Mouse (Mus musculus): ENCODE measurements around the gene Cdkn2d. TPM values are rescaled to one million over a fixed set of nuclear protein-coding genes. Genes with fewer than 3 reads are reported as not detected.

The Cdkn2d gene
- 15.0 and 27.2 TPM in 2 replicates for polyA plus RNA-seq (2012; ENCODE audit: low replicate concordance)

DNA sequence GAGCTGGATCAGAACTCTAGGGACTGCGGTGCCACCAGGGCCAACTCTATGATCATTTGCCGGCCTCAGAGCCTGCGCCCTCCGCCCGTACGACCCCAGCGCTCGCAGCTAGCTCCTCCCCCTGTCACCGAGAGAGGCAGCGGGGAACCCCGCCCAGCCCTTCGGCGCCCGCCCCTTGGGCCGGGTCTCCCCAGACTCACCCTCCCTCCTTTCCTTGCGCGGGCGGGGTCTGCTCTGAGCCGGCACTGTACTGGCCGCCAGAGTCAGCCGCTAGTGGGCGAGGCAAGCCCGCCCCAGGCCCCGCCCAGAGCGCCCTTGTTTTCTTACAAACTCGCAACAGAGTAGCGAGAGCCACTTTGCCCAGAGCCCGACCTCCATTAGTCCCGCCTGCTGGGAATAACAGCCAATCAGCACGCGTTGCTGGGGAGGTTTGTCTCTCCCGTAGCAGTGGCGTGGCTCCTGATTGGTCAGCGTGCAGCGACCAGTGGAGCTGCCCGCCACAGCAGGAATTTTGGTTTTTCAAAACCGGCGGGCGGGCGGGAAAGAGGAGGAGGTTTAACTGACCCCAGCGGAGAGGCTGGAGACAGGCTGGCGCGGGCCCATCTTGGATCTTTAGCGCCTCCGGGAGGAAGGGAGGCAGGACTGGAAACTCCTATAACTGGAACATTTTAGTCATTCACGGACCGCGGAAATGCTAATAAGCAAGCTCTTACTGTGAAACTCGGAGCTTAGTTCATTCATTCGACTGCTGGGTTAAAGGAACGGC lies at the start of gene Cdkn2d:
TSS of gene Cdkn2d (minus strand) at position 386 of the 766 bp plus-strand sequence.

GRCm38 (mm10) chr9:21320619-21321512 lies 29.7 kb upstream of the Cdkn2d start, which contains the start of gene Slc44a2:
Gene Slc44a2, plus strand, starts transcription at chr9:21320698.

DNA sequence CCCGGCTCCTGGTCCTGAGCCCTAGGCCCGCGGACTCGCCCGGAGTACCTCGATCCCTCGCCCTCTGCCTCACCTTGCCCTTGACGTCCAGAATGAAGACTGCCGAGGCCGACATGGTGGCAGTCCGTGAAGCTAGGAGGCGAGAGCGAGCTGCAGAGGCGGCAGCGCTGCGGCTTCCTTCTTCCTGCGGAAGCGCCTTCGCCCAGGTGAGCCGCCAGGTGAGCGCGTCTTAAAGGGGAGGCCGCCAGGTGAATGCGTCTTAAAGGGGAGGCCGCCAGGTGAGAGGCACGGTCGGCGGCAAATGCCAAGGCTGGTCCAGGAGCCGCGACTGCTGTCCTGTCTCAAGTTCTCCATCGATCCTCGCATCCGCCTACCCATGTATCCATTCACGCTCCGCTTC lies 20.9 kb upstream of the Cdkn2d start, which contains the start of gene Ap1m2:
TSS of gene Ap1m2 (minus strand) at position 204 of the 400 bp plus-strand sequence.

DNA sequence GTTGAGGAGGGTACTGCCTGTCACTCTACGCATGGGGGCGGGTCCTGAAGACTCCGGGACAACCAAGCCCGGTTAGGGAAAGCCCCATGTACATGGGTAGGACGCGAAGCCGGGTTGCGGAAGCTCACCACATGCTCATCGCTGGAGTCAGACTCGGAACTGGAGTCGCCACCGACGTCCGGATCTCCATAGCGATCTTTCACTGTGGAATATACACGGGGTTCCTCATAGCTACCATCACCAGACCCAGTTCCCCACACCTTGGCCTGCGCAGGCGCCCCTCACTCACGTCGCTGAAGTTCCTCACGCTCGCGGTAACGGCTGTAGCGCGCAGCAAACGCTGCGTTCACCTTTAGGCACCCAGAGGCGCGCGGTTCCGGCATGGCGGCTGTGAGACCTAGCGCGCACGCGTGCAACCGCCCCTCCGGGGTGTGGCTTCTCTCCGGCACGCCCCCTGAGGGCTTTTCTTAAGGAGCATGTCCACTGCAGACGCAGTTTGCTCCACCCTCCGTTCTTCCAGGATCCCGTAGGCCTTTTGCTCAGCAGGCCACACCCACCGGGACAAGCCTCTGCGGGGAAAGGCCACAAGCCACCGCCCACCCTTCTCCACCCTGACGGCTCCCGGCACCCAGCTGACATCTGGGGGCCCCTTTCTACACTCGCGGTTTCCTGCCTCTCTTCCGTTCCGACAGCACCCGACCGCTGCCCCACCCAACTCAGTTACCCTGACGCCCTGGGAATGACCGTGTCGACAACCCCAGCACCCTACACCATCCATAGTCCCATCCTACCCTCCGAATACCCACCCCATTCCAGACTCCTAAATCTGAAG lies 3.4 kb downstream of the Cdkn2d start, which contains the start of gene Kri1:
TSS of gene Kri1 (minus strand) at position 399 of the 832 bp plus-strand sequence.

GRCm38 (mm10) chr9:21265000-21265561 lies 26.1 kb downstream of the Cdkn2d start, which contains the start of gene Atg4d:
Gene Atg4d, plus strand, starts transcription at chr9:21265293.

DNA sequence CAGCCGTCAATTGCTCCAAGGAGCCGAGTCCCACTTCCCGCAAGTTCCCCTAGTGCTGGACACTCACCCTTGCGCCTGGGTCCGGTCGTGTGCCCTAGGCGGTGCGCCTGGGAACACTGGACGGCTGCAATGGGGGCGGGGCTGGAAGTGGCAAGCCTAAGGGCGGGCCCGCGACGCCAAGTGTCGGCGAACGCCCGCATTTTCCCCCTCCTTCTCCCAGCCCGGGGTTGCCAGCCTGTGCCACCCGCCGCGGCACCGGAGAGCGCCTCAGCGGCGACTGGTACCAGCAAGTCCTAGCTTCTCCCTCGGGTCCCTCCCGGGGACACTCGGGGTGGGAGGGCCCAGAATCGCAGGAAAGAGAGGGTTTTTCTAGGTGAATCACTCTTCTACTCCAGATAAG lies 42.9 kb downstream of the Cdkn2d start, which contains the start of gene S1pr5:
TSS of gene S1pr5 (minus strand) at position 118 of the 400 bp plus-strand sequence.

DNA sequence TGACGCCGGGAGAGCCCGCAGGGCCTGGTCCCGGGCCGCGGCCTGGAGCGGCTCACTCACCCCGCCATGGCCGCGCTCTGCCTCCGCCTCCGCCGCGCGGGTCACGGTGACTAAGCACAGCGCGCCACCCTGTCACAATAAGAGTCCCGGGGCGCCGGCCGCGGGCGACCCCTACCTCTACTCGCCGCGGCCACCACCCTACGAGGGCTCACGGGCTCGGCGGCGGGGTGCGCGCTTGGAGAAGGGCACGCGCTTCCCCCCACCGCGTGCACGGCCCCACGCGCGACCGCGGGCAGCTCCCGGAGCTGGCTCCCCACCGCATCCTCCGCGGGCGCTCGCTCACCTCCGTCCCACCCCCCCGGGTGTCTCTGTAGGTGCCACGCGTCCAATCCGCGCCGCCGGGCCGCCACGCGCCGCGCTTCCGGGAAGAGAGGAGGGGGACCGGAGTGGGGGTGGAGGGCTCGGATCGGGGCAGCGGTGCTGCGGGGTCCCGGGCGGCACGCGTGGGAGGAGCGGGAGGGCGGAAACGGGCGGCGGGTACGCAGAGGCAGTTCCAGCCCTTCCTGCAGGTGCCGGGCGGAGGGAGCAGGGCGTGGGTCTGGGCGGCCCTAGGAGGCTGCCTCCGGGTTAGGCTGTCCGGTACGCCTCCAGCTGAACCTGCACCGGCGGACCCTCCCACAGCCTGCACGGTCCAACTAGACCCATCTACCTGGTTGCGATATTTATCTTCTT lies 52.3 kb downstream of the Cdkn2d start, which contains the start of gene Keap1:
TSS of gene Keap1 (minus strand) at position 629 of the 732 bp plus-strand sequence.

Other genes starting within 250 kb of the Cdkn2d start
- gene Zglp1, start 224.3 kb downstream of the Cdkn2d start, polyA plus RNA-seq (2012; ENCODE audit: low replicate concordance), result 9.5 and 16.3 TPM in 2 replicates
- gene Gm49373, start 218.3 kb downstream of the Cdkn2d start, polyA plus RNA-seq (2012; ENCODE audit: low replicate concordance), result 0.89 and 1.4 TPM in 2 replicates
- 20.4 and 31.7 TPM in 2 replicates for gene Fdx1l, start 217.8 kb downstream of the Cdkn2d start, polyA plus RNA-seq (2012; ENCODE audit: low replicate concordance)
- 63.3 and 174 TPM in 2 replicates for gene Gm38431, start 199.4 kb downstream of the Cdkn2d start, polyA plus RNA-seq (2012; ENCODE audit: low replicate concordance)
- gene Raver1, start 199.4 kb downstream of the Cdkn2d start, polyA plus RNA-seq (2012; ENCODE audit: low replicate concordance), result 330 and 599 TPM in 2 replicates
- 17.6 and 27.7 TPM in 2 replicates for gene Tyk2, start 160.2 kb downstream of the Cdkn2d start, polyA plus RNA-seq (2012; ENCODE audit: low replicate concordance)
- 161 and 213 TPM in 2 replicates for gene Cdc37, start 141.4 kb downstream of the Cdkn2d start, polyA plus RNA-seq (2012; ENCODE audit: low replicate concordance)
- 15.6 and 28.8 TPM in 2 replicates for gene Pde4a, start 125.7 kb downstream of the Cdkn2d start, polyA plus RNA-seq (2012; ENCODE audit: low replicate concordance)
- gene Keap1, start 52.0 kb downstream of the Cdkn2d start, polyA plus RNA-seq (2012; ENCODE audit: low replicate concordance), result 71.0 and 87.9 TPM in 2 replicates
- gene S1pr5, start 43.0 kb downstream of the Cdkn2d start, polyA plus RNA-seq (2012; ENCODE audit: low replicate concordance), result 2.2 and 3.1 TPM in 2 replicates
- 101 and 110 TPM in 2 replicates for gene Atg4d, start 26.1 kb downstream of the Cdkn2d start, polyA plus RNA-seq (2012; ENCODE audit: low replicate concordance)
- 19.7 and 21.5 TPM in 2 replicates for gene Kri1, start 3.4 kb downstream of the Cdkn2d start, polyA plus RNA-seq (2012; ENCODE audit: low replicate concordance)
- 0.08 TPM in 1 of 2 replicates, not detected in the other for gene Ap1m2, start 20.9 kb upstream of the Cdkn2d start, polyA plus RNA-seq (2012; ENCODE audit: low replicate concordance)
- 38.6 and 62.0 TPM in 2 replicates for gene Slc44a2, start 29.3 kb upstream of the Cdkn2d start, polyA plus RNA-seq (2012; ENCODE audit: low replicate concordance)
- gene Ilf3, start 76.5 kb upstream of the Cdkn2d start, polyA plus RNA-seq (2012; ENCODE audit: low replicate concordance), result 37.6 and 56.9 TPM in 2 replicates
- gene Qtrt1, start 120.4 kb upstream of the Cdkn2d start, polyA plus RNA-seq (2012; ENCODE audit: low replicate concordance), result 64.2 and 75.8 TPM in 2 replicates
- gene Dnm2, start 133.5 kb upstream of the Cdkn2d start, polyA plus RNA-seq (2012; ENCODE audit: low replicate concordance), result 869 and 1,352 TPM in 2 replicates
- gene Tmed1, start 218.8 kb upstream of the Cdkn2d start, polyA plus RNA-seq (2012; ENCODE audit: low replicate concordance), result 8.2 and 14.3 TPM in 2 replicates
- 70.9 and 71.6 TPM in 2 replicates for gene AB124611, start 234.8 kb upstream of the Cdkn2d start, polyA plus RNA-seq (2012; ENCODE audit: low replicate concordance)

All from leukemia stem cell, adult 10-12 weeks (primary cell).